Mouse (Mus musculus): ENCODE results near the gene Sectm1a. TPM values are rescaled to one million over a fixed set of nuclear protein-coding genes. Genes with fewer than 3 reads are reported as not detected.
"Not testable (repeated sequence)": the region's sequence is repeated elsewhere in the genome, so short reads cannot be mapped to it uniquely, and the experiment has no call there.

The Sectm1a gene
- 0.46 TPM in 1 of 2 replicates, not detected in the other for total RNA-seq (2015)
- 0.88 TPM in 1 of 2 replicates, not detected in the other for total RNA-seq (2017)

DNA sequence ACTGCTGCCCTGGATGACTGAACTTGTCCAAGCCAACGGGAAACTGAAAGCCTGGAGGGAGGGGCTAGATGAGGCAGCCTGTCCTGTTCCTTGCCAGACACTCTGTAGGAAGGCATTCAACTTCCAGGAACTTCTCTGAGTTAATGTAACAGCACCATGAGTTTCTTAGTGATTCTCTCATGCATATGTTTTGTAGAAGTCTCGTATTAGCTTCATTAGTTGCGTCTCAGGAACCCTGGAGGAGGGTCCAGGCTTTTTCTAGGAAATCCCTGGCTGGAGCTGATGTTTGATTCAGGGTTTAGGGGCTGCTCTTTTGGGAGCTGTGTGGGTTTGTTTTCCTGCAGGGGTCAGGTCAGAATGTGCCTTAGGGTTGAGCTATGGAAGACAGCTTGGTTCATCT is at the start of gene Sectm1a:
Sectm1a (minus strand) TSS at position 101 of the 400 bp plus-strand sequence.
- ATAC-seq (ENCODE audit: poor library complexity, severe bottlenecking) = no peak

DNA sequence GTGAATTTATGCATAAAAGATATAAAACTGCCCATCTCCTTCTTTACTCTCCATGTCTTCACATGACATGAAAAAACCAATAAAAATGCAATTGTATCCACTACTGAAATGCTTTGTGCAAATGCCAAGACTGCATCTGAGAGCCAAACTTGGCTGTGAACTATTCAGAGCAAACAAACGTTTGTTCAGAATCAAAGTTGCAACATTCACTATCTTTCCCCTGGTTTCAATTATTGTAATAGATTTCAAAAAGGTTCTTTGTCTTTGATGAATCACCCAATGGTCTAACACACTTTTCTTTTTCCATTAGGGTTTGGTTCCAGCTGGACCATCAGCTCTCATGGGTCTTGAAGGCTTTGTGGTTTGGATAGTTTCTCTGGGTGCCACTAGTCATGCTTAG is 48.6 kb upstream of the Sectm1a start:
- ATAC-seq (ENCODE audit: poor library complexity, severe bottlenecking) = no peak

DNA sequence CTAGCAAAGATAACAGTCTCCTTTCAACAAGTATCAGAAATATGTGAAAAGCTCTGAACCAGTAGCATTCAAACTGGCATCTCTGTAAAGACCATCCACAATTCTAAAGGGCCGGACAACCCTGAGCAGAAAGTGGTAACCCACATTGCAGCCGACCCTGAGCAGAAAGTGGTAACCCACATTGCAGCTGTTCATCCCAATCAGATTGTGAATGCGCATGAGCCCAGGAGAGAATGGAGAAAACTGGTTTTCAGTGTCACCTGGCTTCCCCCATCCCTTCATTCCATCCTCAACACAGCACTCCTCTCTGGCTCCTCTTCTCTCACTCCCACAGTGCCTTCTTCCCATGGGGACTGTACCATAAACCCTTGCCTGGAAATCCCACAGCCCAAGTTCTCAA is 46.4 kb upstream of the Sectm1a start:
- no peak for ATAC-seq (ENCODE audit: poor library complexity, severe bottlenecking)

DNA sequence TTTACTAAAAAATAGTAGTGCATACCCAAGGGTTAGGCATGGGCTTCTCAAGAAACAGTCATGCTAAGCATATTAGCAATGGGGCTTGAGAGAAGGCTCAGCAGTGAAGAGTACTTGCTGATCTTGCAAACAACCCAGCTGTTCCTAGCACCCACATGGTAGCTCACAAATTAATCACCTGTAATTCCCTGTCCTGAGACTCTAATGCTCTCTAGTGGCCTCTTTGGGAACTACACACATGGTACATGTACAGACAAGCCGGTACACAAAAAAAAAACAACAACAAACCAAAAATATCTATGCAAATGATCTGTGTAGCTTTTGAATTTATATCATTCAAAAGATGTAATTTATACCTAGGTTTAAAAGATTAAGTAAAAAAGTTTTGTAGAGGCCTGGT is 45.4 kb upstream of the Sectm1a start:
- ATAC-seq (ENCODE audit: poor library complexity, severe bottlenecking) = no peak

DNA sequence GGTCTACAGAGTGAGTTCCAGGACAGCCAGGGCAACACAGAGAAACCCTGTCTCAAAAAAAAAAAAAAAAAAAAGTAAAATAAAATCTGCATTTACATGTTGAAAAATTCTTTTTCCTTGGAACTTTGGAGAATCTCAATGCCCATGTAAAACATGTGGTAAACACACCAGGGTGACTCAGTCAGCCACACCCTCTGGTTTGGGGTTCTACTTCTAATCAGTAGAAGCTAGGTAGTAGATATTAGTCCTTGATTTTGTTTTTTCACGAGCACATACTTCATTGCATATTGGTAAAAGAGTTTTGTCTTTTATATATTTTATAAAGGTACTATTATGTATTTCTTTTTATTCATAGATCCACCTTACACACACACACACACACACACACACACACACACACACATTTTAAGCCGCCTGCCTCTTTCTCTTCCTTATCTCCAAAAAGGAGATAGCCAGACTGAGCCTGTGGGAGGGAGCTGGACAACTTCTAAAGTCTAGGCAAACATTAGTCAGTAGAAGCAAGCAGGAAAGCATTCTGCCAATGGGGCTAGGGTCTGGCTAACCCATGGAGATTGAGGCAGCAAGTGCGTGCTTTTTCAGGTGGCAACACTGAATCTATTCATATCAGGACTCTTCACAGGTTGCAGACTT is 44.6 kb upstream of the Sectm1a start:
- ATAC-seq (ENCODE audit: poor library complexity, severe bottlenecking) = no peak

DNA sequence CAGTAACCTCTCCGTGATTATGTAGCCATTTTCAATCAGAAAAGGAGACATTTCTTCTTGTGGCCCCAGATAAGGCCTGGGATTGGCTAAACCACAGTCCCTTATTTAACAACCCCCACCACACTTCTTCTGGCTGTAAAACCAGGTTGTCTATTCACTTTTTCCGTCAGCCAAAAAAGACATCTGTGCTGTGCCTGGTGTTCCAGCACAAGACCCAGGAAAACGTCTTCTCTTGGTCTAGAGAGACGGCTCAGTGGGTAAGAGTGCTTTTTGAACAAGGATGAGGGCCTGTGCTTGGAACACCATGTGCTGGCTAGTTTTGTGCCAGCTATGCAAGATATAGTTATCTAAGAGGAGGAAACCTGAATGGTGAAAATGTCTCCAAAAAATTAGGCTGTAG is 42.4 kb upstream of the Sectm1a start:
- no peak for ATAC-seq (ENCODE audit: poor library complexity, severe bottlenecking)

DNA sequence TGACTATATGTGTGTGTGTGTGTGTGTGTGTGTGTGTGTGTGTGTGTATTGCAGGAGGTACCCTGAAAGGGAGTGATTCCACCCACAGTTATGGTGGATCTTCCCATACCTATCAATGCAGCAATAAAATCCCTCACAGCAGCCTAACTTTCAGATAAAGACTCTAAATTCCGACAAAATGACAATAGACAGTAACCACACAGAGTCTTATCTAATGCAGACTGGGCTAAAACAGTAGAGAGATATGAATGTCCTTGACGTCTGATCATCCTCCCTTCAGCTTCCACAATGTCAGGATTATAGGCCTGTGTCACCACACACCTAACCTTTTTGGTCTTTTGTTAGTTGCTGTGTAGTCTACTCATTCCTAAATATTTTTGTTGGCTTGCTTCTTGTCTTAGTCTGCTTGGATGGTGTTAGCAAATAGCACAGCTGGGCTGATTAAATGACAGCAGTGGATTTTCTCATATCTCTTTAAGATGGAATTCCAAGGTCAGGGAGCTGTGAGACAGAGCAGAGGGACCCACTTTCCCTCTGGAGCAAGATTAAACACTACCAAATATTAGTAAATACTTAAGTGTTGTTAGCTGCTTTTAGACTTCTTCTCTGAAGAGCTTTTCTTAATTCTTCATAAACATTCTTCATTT is 41.1 kb upstream of the Sectm1a start:
- no peak for ATAC-seq (ENCODE audit: poor library complexity, severe bottlenecking)

DNA sequence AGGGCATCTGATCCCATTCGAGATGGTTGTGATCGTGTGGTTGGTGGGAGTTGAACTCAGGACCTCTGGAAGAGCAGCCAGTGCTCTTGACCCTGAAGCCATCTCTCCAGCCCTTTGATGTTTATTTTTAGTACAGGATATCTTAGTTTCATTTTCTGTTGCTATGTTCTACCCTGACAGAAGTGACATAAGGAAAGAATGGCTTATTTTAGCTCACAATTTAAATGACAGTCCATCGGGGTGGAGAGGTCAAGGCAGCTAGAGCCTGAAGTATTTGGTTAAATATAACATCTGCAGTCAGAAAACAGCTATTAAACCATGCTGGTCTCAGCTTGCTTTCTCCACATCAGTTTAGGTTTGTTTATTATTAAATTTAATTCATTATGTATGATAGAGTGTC is 40.1 kb upstream of the Sectm1a start:
- ATAC-seq (ENCODE audit: poor library complexity, severe bottlenecking) = no peak

DNA sequence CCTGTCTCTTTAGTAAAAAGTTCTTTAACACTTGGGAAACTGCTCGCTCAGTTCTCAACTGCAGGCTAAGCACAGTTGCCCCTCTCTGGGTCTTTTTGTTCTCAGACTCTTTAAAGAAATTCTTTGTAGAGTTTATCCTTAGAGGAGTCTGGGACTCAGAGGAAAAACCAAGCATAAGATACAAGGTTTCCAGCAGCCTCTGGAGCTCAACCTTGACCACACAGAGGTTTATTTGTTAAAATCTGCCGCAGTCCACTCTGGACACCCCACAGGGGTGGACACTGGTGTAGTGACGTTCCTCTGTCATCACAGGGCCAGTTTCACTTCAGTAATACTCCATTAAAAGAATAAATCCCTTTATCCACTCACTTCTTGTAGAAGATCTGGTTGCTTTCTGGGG is 37.6 kb upstream of the Sectm1a start, which contains the start of gene Tex19.2:
Tex19.2 (minus strand) TSS at position 101 of the 400 bp plus-strand sequence.
- ATAC-seq (ENCODE audit: poor library complexity, severe bottlenecking) = no peak

DNA sequence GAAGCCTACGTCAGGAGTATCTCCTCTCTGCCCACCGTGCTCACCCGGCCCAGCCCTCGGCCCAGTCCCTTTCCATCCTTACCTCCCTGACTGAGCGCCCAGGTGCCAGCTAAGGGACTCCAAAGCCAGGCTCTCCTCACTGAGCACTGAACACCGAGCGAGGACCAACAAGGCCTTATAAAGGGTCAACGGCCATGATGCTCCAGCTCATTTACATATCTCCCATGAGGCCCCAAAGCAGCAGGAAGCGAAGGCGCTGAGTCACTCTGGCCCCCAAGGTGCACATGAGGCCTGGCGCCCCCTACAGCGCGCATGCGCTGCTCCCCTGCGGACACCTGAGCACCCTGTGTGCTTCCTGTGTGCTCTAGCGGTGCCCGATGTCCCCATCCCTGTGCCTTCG is 37.1 kb upstream of the Sectm1a start:
- no peak for ATAC-seq (ENCODE audit: poor library complexity, severe bottlenecking)

DNA sequence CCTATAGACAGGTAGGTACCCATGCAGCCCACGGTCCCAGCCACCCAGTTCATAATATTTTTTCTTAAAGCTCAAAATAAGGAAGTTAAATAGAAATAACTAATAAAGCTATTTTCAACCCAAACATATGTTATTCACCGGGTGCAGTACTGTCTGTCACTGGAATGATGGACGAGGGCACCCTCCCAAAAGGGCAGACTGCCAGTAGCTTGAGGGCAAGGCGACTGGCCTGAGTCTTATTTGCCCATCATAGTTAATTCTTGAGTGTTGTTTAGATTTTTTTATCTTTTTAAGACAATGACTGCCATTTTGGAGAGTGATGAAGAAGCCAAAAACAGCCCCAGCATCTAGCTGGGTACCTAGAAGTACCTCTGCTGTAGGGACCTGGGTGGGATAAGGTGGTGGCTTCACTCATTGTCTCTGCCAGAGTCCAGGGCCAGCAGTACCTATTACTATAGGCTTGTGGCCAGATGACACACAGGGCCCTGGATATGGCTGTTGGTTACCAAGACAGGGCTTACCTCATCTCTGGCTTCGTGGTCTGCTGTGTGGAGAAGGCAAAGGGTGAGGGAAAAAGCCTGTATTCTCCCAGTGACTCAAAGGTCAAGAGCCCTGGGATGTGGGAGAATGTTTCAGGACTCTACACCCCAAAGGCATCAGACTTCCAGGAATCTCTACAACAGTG is 31.2 kb upstream of the Sectm1a start:
- no peak for ATAC-seq (ENCODE audit: poor library complexity, severe bottlenecking)

DNA sequence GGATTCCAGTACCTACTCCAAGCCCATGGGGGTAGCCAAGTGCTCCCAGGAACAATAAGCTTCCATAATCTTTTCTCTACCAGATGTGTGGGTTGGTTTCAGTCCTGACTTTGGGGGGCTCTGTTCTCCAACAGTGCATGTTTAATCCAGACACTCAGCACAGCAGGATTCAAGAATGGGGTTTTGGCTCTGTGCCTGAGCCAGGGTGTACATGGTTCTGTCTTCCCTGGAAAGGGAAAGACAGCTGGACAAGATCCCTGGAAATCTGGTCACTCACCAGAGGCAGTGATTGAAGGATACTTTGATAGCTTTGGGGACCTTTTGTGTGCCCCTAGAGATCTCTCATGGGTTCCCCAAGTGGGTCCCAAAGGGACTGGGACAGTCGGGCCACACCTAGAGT is 30.6 kb upstream of the Sectm1a start:
- no peak for ATAC-seq (ENCODE audit: poor library complexity, severe bottlenecking)

DNA sequence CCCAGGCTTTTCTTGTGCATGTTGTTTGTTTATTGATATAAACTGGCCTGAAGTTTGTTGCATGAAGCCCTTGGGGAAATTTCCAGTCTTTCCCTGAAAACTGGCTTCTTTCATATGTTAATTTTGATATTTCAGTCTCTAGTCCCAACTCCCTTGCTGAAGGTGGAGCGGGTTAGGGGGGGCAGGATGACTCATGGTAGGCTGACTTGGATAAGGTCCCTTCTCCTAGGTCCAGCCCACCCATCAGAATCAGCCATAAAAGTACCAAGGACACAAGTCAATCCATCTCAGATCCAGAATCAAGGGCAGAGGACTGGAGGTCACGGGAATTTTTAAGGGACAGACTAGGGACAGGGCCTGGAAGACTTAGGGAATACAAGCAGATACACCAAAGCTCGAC is 30.0 kb upstream of the Sectm1a start:
- no peak for ATAC-seq (ENCODE audit: poor library complexity, severe bottlenecking)

DNA sequence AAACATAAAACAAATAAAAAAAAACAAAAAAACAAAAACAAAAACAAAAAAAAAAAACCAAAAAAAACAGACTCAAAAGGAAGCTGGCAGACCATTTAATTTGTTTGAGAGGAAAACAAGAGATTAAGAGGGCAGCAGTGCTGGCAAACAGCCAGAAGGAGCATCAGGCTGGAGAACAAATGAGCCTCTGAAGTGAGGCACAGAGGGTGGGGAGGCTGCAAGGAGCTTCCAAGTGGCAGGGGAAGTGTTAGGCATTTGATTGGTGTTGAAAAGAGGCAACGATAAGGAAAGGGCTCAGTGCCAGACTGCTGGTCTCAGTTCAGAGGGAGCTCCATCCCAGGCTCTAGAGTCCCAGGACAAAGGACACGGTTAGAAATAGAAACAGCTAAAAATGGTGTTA is 29.0 kb upstream of the Sectm1a start:
- no peak for ATAC-seq (ENCODE audit: poor library complexity, severe bottlenecking)

DNA sequence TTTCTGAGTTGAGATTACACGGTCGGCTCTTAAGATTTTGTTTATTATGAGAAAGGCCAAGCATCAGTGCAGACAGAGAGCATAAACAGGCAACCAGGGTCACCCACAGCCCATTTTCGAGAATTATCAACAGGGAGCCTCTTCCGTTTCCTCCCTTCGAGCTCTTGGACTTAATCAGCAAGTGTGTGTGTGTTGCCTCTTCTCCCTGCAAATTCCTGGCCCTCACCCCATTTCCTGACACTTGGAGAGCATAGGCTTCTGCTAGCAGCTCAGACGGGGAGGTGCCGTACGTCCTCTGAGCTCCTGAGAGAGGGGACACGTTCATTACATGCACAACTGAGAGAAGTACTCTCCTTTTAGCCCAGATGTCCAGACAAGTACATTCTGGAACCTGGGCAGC is 27.0 kb upstream of the Sectm1a start:
- ATAC-seq (ENCODE audit: poor library complexity, severe bottlenecking) = no peak

DNA sequence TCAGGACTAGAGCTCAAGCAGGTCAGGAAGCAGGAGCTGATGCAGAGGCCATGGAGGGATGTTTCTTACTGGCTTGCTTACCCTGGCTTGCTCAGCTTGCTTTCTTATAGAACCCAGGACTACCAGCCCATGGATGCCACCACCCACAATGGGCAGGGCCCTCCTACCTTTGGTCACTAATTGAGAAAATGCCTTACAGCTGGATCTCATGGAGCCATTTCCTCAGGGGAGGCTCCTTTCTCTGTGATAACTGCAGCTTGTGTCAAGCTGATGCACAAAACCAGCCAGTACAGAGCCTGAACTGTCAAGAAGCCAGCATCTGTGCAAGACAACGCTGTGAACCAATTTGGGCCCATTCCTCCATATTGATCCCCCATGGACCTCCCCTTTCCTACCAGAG is 26.2 kb upstream of the Sectm1a start:
- not testable (repeated sequence) for ATAC-seq (ENCODE audit: poor library complexity, severe bottlenecking)

DNA sequence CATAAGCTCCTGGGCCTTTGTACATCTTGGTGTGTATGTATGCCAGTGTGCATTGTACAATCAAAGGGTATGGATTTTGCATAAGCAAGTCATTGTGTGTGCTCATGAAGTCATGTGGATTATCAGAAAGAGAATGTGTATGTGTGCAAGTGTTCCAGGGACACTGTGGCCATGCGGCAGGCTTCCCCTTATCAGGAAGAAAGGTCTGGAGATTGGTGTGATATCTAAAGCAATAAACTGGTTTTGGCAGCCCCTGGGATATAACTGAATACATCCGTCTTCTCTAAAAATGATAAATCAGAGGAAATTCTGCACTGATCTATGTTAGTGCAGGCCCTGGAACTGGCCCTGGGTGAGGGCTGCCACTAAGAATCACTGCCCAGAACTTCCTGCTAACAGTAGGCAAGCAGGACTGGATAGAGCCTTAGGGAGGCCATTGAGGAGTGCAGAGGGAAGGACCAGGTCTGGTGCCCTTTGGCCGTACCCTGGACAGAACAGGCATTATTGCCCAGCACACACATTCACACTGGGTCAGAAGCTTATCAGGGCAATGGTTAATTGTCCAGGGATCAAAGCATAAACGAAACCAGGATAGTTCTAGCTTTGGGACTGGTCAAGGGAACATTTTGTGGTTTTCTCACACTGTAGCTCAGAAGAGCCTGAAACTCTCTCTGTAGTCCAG is 20.2 kb upstream of the Sectm1a start:
- no peak for ATAC-seq (ENCODE audit: poor library complexity, severe bottlenecking)

DNA sequence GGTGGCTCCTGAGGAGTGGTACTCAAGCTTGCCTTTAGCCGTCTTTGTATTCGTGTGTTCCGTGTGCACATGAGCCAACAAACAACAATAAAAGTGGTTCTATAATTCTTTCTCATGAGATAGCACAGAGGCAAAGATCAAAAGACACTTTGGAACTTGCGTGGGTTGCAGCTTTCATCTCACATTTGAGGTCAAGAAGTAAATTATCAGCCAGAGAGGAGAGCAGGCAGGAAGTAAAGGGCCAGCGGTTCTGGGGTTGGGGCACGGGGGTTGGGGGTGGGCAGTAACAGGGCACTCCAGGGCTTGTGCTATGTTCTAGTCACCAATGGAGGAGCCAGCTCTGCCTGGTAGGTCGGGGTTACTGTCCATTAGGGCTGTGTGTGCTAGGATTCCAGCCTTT is 19.7 kb upstream of the Sectm1a start:
- ATAC-seq (ENCODE audit: poor library complexity, severe bottlenecking) = no peak

DNA sequence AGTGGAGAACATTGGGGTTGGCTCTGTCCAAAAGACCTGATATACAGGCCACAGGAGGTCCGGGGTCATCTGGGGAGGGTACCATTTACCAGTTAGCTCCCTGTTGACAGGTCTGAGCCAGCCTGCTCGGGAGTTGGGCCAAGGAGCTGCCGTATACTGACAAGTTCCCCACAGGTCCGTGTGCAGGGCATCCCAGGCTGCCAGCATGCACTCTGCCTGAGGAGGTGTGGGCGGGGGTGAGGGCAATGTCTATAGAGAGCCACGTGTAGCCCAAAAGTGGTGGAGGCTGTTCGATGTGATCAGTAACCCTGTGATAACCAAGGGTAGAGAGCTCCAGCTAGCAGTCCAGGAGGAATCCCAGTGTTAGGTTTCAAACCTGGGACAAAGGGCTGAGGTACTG is 18.7 kb upstream of the Sectm1a start:
- ATAC-seq (ENCODE audit: poor library complexity, severe bottlenecking) = no peak

DNA sequence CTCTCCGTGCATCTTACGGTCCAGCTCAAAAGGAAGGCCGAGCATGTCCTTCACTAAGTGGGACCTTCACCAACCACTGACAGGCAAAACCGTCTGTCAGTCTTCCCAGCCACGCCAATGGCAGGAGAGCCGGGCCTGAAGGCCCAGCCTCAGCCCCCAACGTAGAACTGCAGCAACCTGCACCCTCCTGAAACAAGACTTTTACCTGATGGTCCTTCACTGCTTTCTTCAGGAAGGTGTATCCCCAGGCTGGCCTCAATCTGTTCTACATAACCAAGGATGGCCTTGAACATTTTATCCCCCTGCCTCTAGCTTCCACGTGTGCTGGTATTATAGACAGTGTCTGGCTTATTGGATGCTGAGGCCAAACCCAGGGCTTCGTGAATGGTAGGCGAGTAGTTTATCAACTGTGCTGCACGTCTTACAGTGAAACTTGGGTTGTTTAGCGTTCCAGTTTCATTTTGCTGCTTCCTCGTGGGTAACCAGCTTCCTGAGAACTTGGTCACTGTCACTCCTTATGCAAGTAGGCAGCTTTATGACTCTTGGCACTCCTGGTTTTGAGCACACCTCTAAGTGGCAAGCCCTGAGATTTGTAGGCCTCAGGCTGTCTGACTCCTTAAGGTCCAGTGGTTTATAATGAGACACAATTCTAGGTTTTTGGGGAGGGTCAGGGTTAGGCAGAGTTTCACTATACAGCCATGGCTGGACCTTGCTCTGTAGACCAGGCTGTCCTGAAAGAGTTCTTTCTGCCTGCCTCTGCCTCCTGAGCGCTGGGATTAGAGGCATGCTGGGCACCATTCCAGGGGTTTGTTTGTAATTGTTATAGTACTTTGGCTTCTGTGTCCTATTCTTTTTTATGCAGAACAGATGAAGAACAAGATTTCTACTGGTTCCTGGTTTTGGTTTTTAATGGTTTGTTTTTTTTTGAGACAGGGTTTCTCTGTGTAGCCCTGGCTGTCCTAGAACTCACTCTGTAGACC is 11.9 kb upstream of the Sectm1a start:
- no peak for ATAC-seq (ENCODE audit: poor library complexity, severe bottlenecking)

Measured in megakaryocyte, adult 5-6 weeks (primary cell).